Mouse (Mus musculus) Patski (cell line): Measurements from ENCODE around the gene Maml3. TPM values are rescaled to one million over a fixed set of nuclear protein-coding genes. Genes with fewer than 3 reads are reported as not detected.

Source experiments
- ATAC-seq: fragments of 100-300 bp; one replicate; pipeline ENCODE4 v1.8.0; 2021
- CTCF ChIA-PET: fragments of 350-600 bp; sonication (Branson Sonifier 250); formaldehyde crosslinking; loops from one replicate; lab custom pipeline; 2022; ENCODE audit warnings: inconsistent platforms; lab: Charles Lee
- POLR2A ChIA-PET: fragments of 350-600 bp; sonication (Branson Sonifier 250); formaldehyde crosslinking; loops from one replicate; lab custom pipeline; 2022; ENCODE audit warnings: antibody characterized with exemption, inconsistent platforms; lab: Charles Lee
- DNase-seq: peaks from one replicate; pipeline ENCODE4 v3.0.0-alpha.2; 2011; ENCODE audit warnings: low read depth, low spot score
- H3K27me3 ChIP-seq: fragments of 371-371 bp; one replicate; pipeline ENCODE4 v1.5.1; 2021
- CTCF ChIP-seq: fragments of 100-300 bp; IDR thresholded peaks from one replicate; pipeline ENCODE4 v1.5.1; 2021
- in situ Hi-C: fragments of 300-500 bp; cut with MboI; formaldehyde crosslinking; loops from 3 replicates; pipeline ENCODE4 v1.11.1; 2018; ENCODE audit warnings: low pct_unique_long_range_greater_than_20kb, mixed read lengths
- polyA plus RNA-seq: library from polyadenylated mRNA; unstranded; gene quantifications from one replicate; pipeline ENCODE4 v1.2.3, GENCODE M21; 2021

Gene Maml3
- polyA plus RNA-seq, 1 experiment from 2014 or later = 7.7 TPM

DNA sequence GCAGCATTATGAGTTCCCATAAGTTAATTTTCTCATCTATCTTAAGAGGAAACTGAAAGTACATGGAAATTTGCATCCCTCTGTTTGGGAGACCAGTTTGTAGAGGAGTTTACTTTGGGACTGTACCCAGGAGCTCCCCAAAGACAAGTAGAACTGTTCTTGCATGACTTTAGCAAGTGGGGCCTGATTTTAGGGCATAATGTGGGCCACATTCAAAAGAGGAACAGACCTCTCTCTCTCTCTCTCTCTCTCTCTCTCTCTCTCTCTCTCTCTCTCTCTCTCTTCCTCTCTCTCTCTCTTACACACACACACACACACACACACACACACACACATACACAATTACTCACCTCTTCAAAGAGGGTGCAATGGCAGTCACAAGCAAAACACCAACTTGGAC lies 3.2 kb upstream of the Maml3 start:
- ATAC-seq (no peak), DNase-seq (no peak)
- H3K27me3 ChIP-seq = no peaks in the 10 kb centered on the region
- ChIA-PET POLR2A (interaction anchor here (0.7 kb wide), 2 partner anchors 644 to 1005 kb away, joined by 3 to 11 read pairs; no protein-coding TSS in a partner anchor), CTCF (interaction anchor here (0.7 to 1.8 kb wide), 2 partner anchors 40 to 87 kb away, joined by 3 to 4 read pairs; no protein-coding TSS in a partner anchor)
- TF ChIP-seq CTCF = no peak
- in situ Hi-C loops = no loop called here

DNA sequence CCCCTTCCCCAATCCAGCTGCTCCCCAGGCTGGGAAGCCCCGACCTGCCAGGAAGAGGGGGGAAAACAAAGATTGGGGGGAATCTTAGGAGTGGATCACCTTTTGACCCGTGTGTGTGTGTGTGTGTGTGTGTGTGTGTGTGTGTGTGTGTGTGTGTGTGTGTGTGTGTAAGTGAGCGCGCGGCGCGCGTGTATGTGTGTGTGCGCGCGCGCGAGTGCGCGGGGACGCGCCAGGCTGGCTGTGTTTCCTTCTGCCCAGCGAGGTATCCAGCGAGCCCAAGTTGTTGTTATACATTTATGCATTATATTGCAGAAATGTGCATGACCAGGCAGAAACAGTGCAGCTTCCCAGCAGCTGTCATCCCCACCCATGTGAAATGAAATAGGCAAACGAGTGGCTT lies 280 bp upstream of the Maml3 start:
- no peak for TF ChIP-seq CTCF
- DNase-seq (no peak), ATAC-seq (no peak)
- CTCF ChIA-PET = interaction anchor here (1.2 to 3.2 kb wide), 2 partner anchors 10 to 71 kb away, joined by 3 to 7 read pairs; no protein-coding TSS in a partner anchor
- in situ Hi-C loops = no loop called here
- H3K27me3 ChIP-seq = no peaks in the 10 kb centered on the region
- POLR2A ChIA-PET = interaction anchor here (0.6 to 1.1 kb wide), 8 partner anchors 15 to 197 kb away, joined by 3 to 8 read pairs (median 4); no protein-coding TSS in a partner anchor

DNA sequence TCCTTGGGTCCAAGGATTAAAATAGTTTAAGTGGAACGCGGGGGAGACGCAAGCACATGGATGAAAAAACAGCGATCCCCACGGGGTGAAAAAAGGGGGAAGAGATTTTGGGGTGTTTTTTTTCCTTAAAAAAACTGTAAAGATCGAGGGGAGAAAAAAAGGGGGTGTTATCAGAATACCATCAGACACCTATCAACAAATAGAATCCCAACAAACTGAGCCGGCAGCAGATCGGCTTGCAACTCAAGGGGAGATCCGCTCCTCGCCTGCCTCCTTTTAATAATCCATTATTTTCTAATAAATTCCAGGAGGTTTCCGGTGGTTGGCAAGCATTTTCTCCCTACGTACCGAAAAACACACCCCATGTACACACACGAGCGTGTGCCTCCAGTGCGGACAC lies 668 bp downstream of the Maml3 start:
- TF ChIP-seq CTCF = no peak
- POLR2A ChIA-PET = interaction anchor here (0.6 to 1.4 kb wide), 4 partner anchors 162 to 196 kb away, joined by 3 to 5 read pairs (median 4); no protein-coding TSS in a partner anchor
- H3K27me3 ChIP-seq = no peaks in the 10 kb centered on the region
- DNase-seq (no peak), ATAC-seq (no peak)
- CTCF ChIA-PET = no interaction called here
- in situ Hi-C loops = loop anchor here (5.0 kb wide), 3 partner anchors 42 to 162 kb away; no protein-coding TSS in a partner anchor

DNA sequence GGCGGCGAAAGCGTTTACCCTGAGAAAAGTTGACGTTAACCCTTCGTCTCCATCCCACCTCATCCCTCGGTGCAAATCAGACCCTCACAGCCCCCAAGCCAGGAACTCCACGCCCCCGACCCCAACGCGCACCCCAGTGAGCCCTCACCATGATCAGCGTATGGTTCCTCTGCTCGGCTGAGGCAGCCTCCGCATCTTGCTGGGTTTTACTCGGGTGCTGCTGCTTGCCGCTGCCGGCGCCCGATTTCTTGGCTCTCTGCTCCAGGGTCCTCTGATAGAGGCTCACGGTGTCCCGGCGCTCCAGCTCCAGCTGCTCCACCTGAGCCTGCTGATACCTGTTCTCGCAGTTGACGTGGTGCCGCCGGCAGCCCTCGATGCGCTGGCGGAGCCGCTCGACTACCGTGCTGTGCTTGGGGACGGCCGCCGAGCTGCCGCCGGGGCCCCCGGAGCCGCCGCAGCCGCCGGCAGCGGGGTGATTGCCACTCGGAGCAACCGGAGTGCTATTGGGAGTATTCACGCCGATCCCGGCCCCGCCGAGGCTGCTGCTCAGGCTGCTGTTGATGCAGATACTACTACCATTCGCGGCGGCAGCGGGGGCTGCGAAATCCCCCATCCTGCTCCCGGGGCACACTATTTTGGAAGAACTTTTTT lies 1.2 kb downstream of the Maml3 start:
- POLR2A ChIA-PET = interaction anchor here (0.6 to 3.1 kb wide), 12 partner anchors 11 to 618 kb away, joined by 3 to 16 read pairs (median 4); no protein-coding TSS in a partner anchor
- in situ Hi-C loops = loop anchor here (5.0 kb wide), 3 partner anchors 41 to 161 kb away; no protein-coding TSS in a partner anchor
- TF ChIP-seq CTCF = no peak
- DNase-seq (no peak), ATAC-seq (no peak)
- CTCF ChIA-PET = no interaction called here
- no peaks in the 10 kb centered on the region for H3K27me3 ChIP-seq

DNA sequence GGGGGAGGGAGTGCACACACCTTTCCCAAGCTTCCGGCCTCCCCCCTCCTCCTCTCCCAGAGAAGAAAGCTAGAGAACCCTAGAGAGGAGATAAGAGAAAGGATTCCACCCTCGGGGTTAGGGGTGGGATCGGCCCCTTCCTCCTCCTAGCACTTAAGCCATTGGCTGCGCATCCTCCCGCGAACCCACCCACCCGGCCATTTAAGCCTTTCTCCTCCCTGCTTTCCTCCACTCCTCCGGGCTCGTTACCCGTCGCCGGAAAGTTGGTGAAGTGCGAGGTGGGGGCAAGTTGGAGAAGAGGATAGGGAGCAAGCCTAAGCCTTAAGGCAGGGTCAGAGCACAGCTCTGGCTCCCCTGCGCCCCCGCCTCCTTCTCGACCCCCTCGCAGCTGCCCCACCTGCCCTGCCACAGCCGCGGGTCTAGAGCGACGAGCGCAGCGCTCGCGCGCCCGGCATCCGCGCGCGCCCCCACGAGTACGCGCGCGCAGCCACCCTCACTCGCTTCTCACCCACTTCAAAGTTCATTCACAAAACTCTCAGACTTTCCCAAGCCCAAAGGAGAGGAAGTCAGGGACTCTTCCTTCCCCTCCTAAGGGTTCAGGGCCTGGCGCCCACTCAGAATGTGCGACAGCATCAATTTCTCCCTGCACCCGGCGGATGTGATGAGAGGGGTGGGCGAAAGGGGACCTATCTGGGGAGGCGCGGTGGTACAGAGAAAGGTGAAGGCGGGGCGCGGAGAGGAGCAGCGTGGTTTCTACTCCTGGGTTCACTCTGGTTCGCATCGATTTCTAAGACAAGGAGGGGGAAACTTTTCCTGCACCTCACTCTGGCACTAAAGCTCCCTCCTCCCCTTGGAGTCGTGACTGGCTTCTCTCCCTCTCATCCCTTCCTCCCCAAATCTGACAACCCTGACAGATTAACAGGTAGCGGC lies 2.0 kb downstream of the Maml3 start:
- H3K27me3 ChIP-seq = no peaks in the 10 kb centered on the region
- CTCF ChIA-PET = interaction anchor here (1.0 to 1.5 kb wide), 2 partner anchors 13 to 24 kb away, joined by 3 read pairs; no protein-coding TSS in a partner anchor
- in situ Hi-C loops = loop anchor here (5.0 kb wide), 3 partner anchors 41 to 161 kb away; no protein-coding TSS in a partner anchor
- DNase-seq (peak; percentile 79), ATAC-seq (peak; percentile 50)
- POLR2A ChIA-PET = interaction anchor here (0.6 to 3.1 kb wide), 20 partner anchors 11 to 618 kb away, joined by 3 to 16 read pairs (median 4); no protein-coding TSS in a partner anchor
- no peak for TF ChIP-seq CTCF

DNA sequence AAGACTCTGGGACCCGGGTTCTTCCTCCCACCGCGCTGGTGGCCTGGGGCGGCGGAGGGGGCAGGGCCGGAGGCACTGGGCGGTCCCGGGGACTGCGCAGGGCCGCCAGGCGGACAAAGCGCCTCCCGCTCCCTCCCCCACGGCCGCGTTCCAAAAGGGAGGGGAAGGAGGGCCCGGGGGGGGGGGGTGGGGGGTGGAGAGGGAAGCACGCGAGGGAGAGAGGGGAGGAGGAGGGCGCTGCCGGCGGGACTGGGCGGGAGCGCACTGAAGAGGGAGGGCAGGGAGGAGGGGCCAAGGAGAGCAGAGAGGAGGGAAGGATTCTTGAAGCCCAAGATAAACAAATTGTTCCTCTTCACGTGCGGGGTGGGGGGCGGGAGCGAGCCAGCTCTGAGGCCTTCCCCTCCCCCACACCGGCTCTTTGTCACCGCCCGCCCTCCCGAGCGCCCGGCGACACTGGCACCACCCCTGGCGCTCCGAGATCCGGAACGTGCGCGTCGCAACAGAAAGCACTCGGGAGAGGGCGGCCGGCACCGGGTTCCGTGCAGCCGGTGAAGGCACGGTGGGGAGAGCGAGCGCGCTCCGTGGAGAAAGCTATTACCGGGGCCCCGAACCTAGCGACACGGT lies 2.8 kb downstream of the Maml3 start:
- no peak for TF ChIP-seq CTCF
- H3K27me3 ChIP-seq = no peaks in the 10 kb centered on the region
- ChIA-PET CTCF (interaction anchor here (1.0 to 1.5 kb wide), 4 partner anchors 10 to 77 kb away, joined by 3 to 5 read pairs (median 4); no protein-coding TSS in a partner anchor), POLR2A (interaction anchor here (0.5 to 3.1 kb wide), 15 partner anchors 11 to 449 kb away, joined by 3 to 16 read pairs (median 5); no protein-coding TSS in a partner anchor)
- DNase-seq (peak; percentile 71), ATAC-seq (peak; percentile 75)
- in situ Hi-C loops = loop anchor here (5.0 kb wide), 3 partner anchors 40 to 160 kb away; no protein-coding TSS in a partner anchor

DNA sequence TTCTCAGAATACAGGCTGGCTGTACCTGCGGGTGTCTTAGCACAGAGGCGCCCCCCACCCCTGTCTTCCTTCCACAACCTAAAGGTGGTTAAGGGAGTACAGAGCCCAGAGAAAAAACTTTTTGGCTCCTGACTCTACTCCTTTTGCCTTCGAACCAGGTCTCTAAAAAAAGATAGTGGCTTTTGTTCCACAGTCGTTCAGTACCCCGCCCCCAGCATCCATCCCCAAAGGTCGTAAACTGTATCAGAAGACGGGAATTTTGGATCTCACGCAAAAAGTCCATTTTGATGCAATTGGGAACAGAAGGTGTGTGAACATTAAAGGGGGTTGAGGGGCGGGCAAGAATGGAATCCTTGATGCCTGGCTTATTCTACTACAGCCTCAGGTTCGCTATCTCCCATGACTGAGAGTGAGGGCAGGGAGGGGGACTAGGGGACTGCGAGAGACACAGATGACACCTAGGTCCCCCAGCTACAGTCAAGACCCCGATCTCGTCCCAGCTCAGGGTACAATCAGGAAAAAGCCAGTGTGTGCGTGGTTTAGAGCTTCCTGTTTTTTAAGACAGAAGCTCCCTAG lies 3.4 kb downstream of the Maml3 start:
- TF ChIP-seq CTCF = no peak
- CTCF ChIA-PET = interaction anchor here (1.0 to 1.5 kb wide), 4 partner anchors 9 to 77 kb away, joined by 3 to 5 read pairs (median 4); no protein-coding TSS in a partner anchor
- H3K27me3 ChIP-seq = no peaks in the 10 kb centered on the region
- POLR2A ChIA-PET = interaction anchor here (0.5 to 3.1 kb wide), 10 partner anchors 10 to 97 kb away, joined by 3 to 16 read pairs (median 5); no protein-coding TSS in a partner anchor
- DNase-seq (no peak), ATAC-seq (peak; percentile 1)
- in situ Hi-C loops = loop anchor here (5.0 kb wide), 3 partner anchors 39 to 159 kb away; no protein-coding TSS in a partner anchor

DNA sequence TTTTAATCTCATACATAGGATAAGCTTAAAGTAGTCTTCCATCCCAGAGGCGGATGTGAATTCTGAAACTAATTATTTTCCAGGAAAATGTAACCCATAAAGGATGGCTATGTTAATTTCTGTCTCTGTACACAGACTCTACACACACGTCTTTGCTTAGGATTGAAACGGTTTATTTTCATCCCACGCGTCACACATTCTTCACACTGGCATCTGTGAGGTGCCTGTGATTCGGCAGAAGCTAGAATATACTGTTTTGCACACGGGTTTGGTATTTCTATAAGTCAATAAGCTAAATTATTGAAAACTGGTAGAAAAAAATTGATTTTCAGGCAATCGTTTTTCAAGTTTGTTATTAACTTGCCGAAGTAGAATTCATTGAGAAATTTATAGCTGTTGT lies 4.0 kb downstream of the Maml3 start:
- no peaks in the 10 kb centered on the region for H3K27me3 ChIP-seq
- CTCF ChIA-PET = interaction anchor here (1.2 to 1.3 kb wide), 2 partner anchors 9 to 76 kb away, joined by 4 to 5 read pairs; no protein-coding TSS in a partner anchor
- no peak for ATAC-seq
- in situ Hi-C loops = loop anchor here (5.0 kb wide), 3 partner anchors 39 to 159 kb away; no protein-coding TSS in a partner anchor
- DNase-seq = no peak
- POLR2A ChIA-PET = interaction anchor here (0.6 to 3.1 kb wide), 5 partner anchors 13 to 90 kb away, joined by 3 to 16 read pairs (median 5); no protein-coding TSS in a partner anchor
- no peak for TF ChIP-seq CTCF

DNA sequence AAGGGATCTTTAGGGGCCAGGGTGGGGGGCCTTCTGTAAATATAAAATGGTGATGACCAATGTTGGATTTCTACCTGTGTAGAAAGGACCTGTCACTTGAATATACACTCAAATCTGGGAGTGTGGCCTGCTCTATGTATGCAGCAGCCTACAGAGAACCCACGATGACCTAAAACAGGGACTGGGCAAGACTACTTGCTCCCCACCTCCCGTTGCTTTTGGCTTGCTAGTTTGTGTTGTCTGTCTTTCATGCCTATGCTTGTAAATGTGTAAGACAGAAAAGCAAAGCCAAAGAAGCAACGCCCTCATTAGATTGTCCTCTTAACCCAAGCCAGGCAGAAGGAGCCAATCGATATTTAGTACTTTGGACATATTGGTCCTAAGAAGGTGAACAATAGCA lies 4.6 kb downstream of the Maml3 start:
- ChIA-PET CTCF (no interaction called here), POLR2A (interaction anchor here (1.0 kb wide), 1 partner anchor 54 kb away, joined by 4 read pairs; no protein-coding TSS in a partner anchor)
- in situ Hi-C loops = loop anchor here (5.0 kb wide), 3 partner anchors 38 to 158 kb away; no protein-coding TSS in a partner anchor
- no peak for TF ChIP-seq CTCF
- no peaks in the 10 kb centered on the region for H3K27me3 ChIP-seq
- DNase-seq (no peak), ATAC-seq (no peak)
